In genomic region chr2:168459627-168460026, GRCm38 (mm10) we compare ENCODE assay signal across 17 mouse cellular contexts.
DNase-seq lines count a peak whose midpoint lies in the region; ATAC-seq and TF ChIP-seq lines count a peak whose summit lies in the region.
"Had no signal": no experiment of that assay in that cellular context is flagged by ENCODE, and none has a peak within 500 bp of the region (broad histone marks: within the 10 kb centered on the region; RNA-seq: fewer than 3 reads in every experiment).

No protein-coding gene starts in this region.

- no peaks in the 10 kb centered on the region for H3K36me3 ChIP-seq in intestine, postnatal 0 days (ENCODE audit: control insufficient read depth, insufficient read depth)
- H3K36me3 ChIP-seq in intestine, embryonic 15.5 days: no peaks in the 10 kb centered on the region
- H3K36me3 ChIP-seq in megakaryocyte, embryonic 14.5 days (replicated peaks; ENCODE audit: low read length): no peaks in the 10 kb centered on the region
- no peaks in the 10 kb centered on the region for H3K36me3 ChIP-seq in stomach, postnatal 0 days (ENCODE audit: control insufficient read depth, insufficient read depth, low read length)
- H3K36me3 ChIP-seq in hindbrain, embryonic 13.5 days: no peaks in the 10 kb centered on the region
- H3K36me3 ChIP-seq: hindbrain, embryonic 10.5 days; lung, embryonic 15.5 days had no signal

- 78% methylated on average over 5 of the region's 5 CpGs for WGBS in intestine, postnatal 0 days
- WGBS in intestine, embryonic 15.5 days: 70% methylated on average over 5 of the region's 5 CpGs
- WGBS in bone marrow, adult 2 months: 77% methylated on average over 5 of the region's 5 CpGs
- WGBS in stomach, postnatal 0 days: 76% methylated on average over 5 of the region's 5 CpGs
- 68% methylated on average over 5 of the region's 5 CpGs for WGBS in hindbrain, embryonic 13.5 days

- DNase-seq in stomach, postnatal 0 days (ENCODE audit: low spot score): no peak
- no peak for DNase-seq in spleen, adult 18-20 months
- DNase-seq: cerebellum, adult 18-20 months; gastrocnemius, postnatal 25 days; kidney, adult 18-20 months; thymus, adult 18-20 months had no signal

- no peaks in the 10 kb centered on the region for H3K9me3 ChIP-seq in intestine, postnatal 0 days (ENCODE audit: control insufficient read depth)
- H3K9me3 ChIP-seq in intestine, embryonic 15.5 days: no peaks in the 10 kb centered on the region
- H3K9me3 ChIP-seq in megakaryocyte, embryonic 14.5 days: 0 out of 2 replicates have a peak, but pooled peaks cover 5% of the 10 kb centered on the region
- H3K9me3 ChIP-seq in stomach, postnatal 0 days (ENCODE audit: control insufficient read depth, low read length): no peaks in the 10 kb centered on the region
- H3K9me3 ChIP-seq in hindbrain, embryonic 13.5 days: no peaks in the 10 kb centered on the region
- H3K9me3 ChIP-seq: hindbrain, embryonic 10.5 days; lung, embryonic 15.5 days had no signal

- no peak for ATAC-seq in intestine, postnatal 0 days
- no peak for ATAC-seq in intestine, embryonic 15.5 days
- no peak for ATAC-seq in megakaryocyte, adult 5-6 weeks (ENCODE audit: poor library complexity, severe bottlenecking)
- ATAC-seq in stomach, postnatal 0 days (ENCODE audit: low FRiP score, low TSS enrichment): no peak
- ATAC-seq in hindbrain, embryonic 13.5 days (ENCODE audit: low FRiP score): no peak
- ATAC-seq: CD4-positive, CD25-positive, alpha-beta regulatory T cell, adult 4 months; Patski had no signal

- peak; percentile 59 for TF ChIP-seq CTCF in intestine, postnatal 0 days (IDR thresholded peaks at IDR 0.05; ENCODE audit: low read depth)
- TF ChIP-seq CTCF in bone marrow, adult 2 months (IDR thresholded peaks at IDR 0.05; ENCODE audit: control insufficient read depth, insufficient read depth, low read length): peak; percentile 4; the same call in 1 of the 2 replicates
- peak; percentile 55 for TF ChIP-seq CTCF in stomach, postnatal 0 days (IDR thresholded peaks at IDR 0.05; ENCODE audit: low read depth)

- no peak overlapping the region for H3K27ac ChIP-seq in intestine, postnatal 0 days (ENCODE audit: low read depth, low read length)
- H3K27ac ChIP-seq in intestine, embryonic 15.5 days: no peak overlapping the region
- no peak overlapping the region for H3K27ac ChIP-seq in bone marrow, adult 2 months (ENCODE audit: control insufficient read depth, insufficient read depth, low read depth, low read length, poor library complexity)
- no peak overlapping the region for H3K27ac ChIP-seq in stomach, postnatal 0 days (replicated peaks)
- no peak overlapping the region for H3K27ac ChIP-seq in hindbrain, embryonic 13.5 days
- H3K27ac ChIP-seq: hindbrain, embryonic 10.5 days; lung, embryonic 15.5 days had no signal

- peaks cover 3% of the 10 kb centered on the region; the same call in 1 of the 2 replicates for H3K4me1 ChIP-seq in intestine, postnatal 0 days (replicated peaks; ENCODE audit: control insufficient read depth, insufficient read depth, low read length)
- no peaks in the 10 kb centered on the region for H3K4me1 ChIP-seq in intestine, embryonic 15.5 days (replicated peaks)
- H3K4me1 ChIP-seq in megakaryocyte, embryonic 14.5 days: peaks cover 80% of the 10 kb centered on the region
- no peaks in the 10 kb centered on the region for H3K4me1 ChIP-seq in bone marrow, adult 2 months (ENCODE audit: control insufficient read depth, insufficient read depth, low read length)
- H3K4me1 ChIP-seq in stomach, postnatal 0 days (replicated peaks; ENCODE audit: control insufficient read depth, insufficient read depth): no peaks in the 10 kb centered on the region
- 0 out of 2 replicates have a peak, but pooled peaks cover 4% of the 10 kb centered on the region for H3K4me1 ChIP-seq in hindbrain, embryonic 13.5 days (replicated peaks)
- H3K4me1 ChIP-seq: lung, embryonic 15.5 days had no signal

- H3K9ac ChIP-seq in intestine, postnatal 0 days (ENCODE audit: low read depth, low read length): no peak overlapping the region
- no peak overlapping the region for H3K9ac ChIP-seq in intestine, embryonic 15.5 days
- H3K9ac ChIP-seq in stomach, postnatal 0 days (ENCODE audit: low read length): peak overlapping the region; percentile 23; the same call in 1 of the 2 replicates
- no peak overlapping the region for H3K9ac ChIP-seq in hindbrain, embryonic 13.5 days
- H3K9ac ChIP-seq: lung, embryonic 15.5 days had no signal

- TF ChIP-seq POLR2A in bone marrow, adult 2 months (IDR thresholded peaks at IDR 0.05; ENCODE audit: borderline replicate concordance, control insufficient read depth, low read depth, low read length): no peak

- no peak overlapping the region for H3K4me2 ChIP-seq in intestine, postnatal 0 days (replicated peaks; ENCODE audit: low read depth)
- H3K4me2 ChIP-seq in intestine, embryonic 15.5 days (replicated peaks): no peak overlapping the region
- no peak overlapping the region for H3K4me2 ChIP-seq in stomach, postnatal 0 days (replicated peaks; ENCODE audit: low read depth)
- no peak overlapping the region for H3K4me2 ChIP-seq in hindbrain, embryonic 13.5 days
- H3K4me2 ChIP-seq: heart, embryonic 11.5 days; lung, embryonic 15.5 days had no signal

- H3K27me3 ChIP-seq in intestine, postnatal 0 days (replicated peaks; ENCODE audit: control insufficient read depth, insufficient read depth, low read length): no peaks in the 10 kb centered on the region
- no peaks in the 10 kb centered on the region for H3K27me3 ChIP-seq in intestine, embryonic 15.5 days (replicated peaks)
- peaks cover 30% of the 10 kb centered on the region for H3K27me3 ChIP-seq in megakaryocyte, embryonic 14.5 days (replicated peaks)
- no peaks in the 10 kb centered on the region for H3K27me3 ChIP-seq in stomach, postnatal 0 days (ENCODE audit: control insufficient read depth, insufficient read depth, low read length)
- H3K27me3 ChIP-seq in hindbrain, embryonic 13.5 days: no peaks in the 10 kb centered on the region
- H3K27me3 ChIP-seq: lung, embryonic 15.5 days; Patski had no signal

- H3K4me3 ChIP-seq in intestine, postnatal 0 days (ENCODE audit: low read depth, low read length): no peak overlapping the region
- H3K4me3 ChIP-seq in intestine, embryonic 15.5 days (replicated peaks): no peak overlapping the region
- peak overlapping the region; percentile 69 for H3K4me3 ChIP-seq in megakaryocyte, embryonic 14.5 days (replicated peaks)
- H3K4me3 ChIP-seq in bone marrow, adult 2 months (replicated peaks; ENCODE audit: control insufficient read depth, low read depth, low read length): no peak overlapping the region
- H3K4me3 ChIP-seq in stomach, postnatal 0 days (ENCODE audit: low read depth, low read length): no peak overlapping the region
- no peak overlapping the region for H3K4me3 ChIP-seq in hindbrain, embryonic 13.5 days
- H3K4me3 ChIP-seq: hindbrain, embryonic 10.5 days; lung, embryonic 15.5 days had no signal

- no peak for TF ChIP-seq EP300 in stomach, postnatal 0 days (optimal IDR thresholded peaks at IDR 0.05)

Comparison
In these comparisons a context has a peak if more than half of its experiments do, and no peak if none do; other contexts are left out.
1. CTCF ChIP-seq: peak in every context shown above with its lines; median percentile 59 in intestine, postnatal 0 days; 55 in stomach, postnatal 0 days; 4 in bone marrow, adult 2 months.